Mouse (Mus musculus) gastrocnemius, postnatal 25 days (tissue): ENCODE results near the gene Mvp. TPM values are rescaled to one million over a fixed set of nuclear protein-coding genes. Genes with fewer than 3 reads are reported as not detected.

Source experiments
- DNase-seq: peaks from one replicate; pipeline ENCODE4 v3.0.0; 2022
- total RNA-seq, 2 experiments: library from RNA; stranded (reverse); gene quantifications; 1 replicate in 1 of 2; 2 replicates in 1 of 2; pipeline ENCODE4 v1.2.3; 2021

The Mvp gene
- total RNA-seq, 2 experiments from 2014 or later: 20.4 to 23.3 TPM

- no peak for DNase-seq
Observed at GRCm38 (mm10) chr7:126996449-126996848, 18.0 kb downstream of the Mvp start.

- no peak for DNase-seq
Observed at GRCm38 (mm10) chr7:126988816-126989215, 25.6 kb downstream of the Mvp start.

- peak; percentile 53 for DNase-seq
Observed at GRCm38 (mm10) chr7:126986319-126986718, 28.1 kb downstream of the Mvp start.

- DNase-seq: no peak
Observed at GRCm38 (mm10) chr7:126984667-126985444, 29.6 kb downstream of the Mvp start.

GRCm38 (mm10) chr7:126983113-126983512 is 31.3 kb downstream of the Mvp start:
- no peak for DNase-seq

DNA sequence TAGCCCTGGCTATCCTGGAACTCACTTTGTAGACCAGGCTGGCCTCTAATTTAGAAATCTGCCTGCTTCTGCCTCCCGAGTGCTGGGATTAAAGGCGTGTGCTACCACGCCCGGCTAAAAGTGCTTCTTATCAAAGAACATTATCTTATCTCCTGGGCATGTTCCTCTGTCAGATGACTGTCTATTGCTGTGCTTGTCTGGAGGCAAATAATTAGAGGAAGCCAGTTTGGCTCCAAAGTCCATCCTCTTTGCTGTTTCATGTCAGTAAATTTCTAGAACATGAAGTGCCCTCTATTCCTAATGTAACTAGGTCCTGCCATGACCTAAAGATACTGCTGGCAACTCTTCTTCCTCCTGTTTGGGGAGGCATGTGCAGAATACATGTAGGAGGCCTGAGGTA is 32.4 kb downstream of the Mvp start:
- no peak for DNase-seq

DNA sequence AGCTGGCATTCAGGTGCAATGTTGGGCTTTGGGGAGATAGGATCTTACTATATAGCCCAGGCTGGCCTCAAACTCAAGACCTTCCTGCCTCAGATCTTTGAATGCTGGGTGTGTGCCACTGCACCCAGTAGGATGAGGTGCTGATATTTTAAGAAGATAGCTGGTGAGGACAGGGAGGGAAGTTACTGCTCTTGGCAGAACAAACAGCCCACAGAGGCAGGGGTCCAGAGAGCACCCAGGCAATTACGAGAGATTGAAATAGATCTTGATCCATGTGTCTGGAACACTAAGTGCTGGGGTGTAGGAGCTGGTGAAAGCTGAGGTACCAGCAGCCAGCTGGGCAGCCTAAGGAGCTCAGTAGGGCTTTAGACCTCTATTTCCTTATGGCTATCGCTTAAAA is 32.8 kb downstream of the Mvp start:
- peak; percentile 44 for DNase-seq

DNA sequence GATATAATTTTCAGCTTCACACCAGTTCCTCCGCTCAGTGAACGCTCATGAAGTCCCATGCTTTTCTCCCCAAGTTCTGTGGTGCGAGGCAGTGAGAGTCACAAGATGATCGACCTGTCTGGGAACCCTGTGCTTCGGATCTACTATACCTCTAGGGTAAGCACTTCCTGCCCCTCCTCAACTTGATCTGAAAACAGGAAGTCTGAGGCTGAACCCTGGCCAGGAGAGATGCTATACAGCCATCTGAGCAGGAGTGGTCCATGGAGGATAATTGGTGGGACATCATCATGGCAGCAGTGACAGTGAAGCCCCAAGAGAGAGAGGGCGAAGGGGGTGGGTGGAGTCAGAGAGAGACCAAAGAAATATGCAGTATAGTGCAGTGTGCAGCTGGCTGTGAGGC is 35.6 kb downstream of the Mvp start:
- DNase-seq: no peak

DNA sequence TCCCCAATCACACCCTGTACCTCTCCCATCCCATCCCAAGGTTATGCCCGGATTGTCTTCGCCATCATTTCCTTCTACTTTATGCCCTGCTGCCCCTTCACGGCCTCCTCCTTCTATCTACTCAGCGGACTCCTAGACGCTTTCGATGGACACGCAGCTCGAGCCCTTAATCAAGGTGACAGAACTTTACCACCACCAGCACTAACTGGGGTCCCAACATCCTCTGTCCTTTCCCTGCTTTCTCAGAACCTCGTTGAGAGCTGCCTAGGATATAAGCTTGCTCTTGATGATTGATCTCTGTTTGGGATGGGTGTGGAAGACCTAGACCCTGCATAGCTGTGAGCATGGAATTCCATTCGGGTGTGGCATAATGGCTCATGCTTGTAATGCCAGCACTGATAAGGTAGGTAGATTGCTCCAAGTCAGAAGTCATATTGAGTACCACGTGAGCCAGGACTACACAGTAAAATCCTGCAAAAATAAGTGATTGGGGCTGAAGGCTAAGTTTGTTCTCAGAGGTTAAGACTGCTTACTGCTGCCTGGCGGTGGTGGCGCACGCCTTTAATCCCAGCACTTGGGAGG is 37.5 kb downstream of the Mvp start:
- no peak for DNase-seq

DNA sequence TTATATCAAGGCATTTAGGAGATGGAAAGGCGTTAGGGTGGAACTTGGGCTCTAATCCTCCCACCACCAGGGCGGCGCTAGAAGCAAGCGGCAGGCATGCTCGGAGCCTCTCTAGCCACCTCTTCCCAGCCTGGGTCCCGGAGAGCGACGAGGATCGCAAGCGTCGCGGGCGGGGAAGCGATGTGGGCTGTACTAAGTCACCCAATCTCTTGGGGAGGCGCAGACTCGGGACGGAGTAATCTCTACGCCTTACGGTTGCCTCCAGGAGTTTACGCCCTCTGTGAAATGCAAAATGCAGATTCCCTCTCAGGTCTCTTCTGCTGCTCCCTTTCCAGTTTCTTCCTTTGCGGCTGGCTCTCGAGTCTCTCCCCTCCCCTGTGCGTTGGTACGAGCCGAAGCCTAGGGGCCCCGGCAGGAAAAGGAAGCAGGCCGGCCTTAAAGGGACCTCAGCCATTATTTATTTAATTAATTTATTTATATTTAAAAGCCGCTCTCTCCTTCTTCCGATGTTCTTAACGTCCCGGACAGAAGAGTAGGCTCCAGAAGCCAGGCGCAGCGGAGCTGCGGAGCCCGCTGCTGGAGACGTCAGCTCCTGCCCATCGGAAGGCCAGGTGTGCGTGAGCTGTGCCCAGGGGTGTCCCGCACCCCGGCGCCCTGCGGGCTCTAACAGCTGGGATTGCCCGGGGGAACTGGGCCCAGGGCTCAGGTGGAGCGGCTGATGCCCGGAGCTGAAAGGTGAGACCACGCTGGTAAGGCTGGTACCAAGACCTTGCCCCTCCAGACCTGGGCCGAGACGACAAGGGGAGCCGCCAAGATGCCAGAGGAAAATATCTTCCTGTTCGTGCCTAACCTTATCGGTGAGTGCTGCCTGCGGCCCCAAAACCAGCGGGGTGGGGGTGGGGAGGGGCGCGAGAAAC is 38.2 kb downstream of the Mvp start, which contains the start of gene Cdiptos:
Gene Cdiptos (minus strand): TSS at position 149 of the 917 bp plus-strand sequence.
- DNase-seq: peak; percentile 94

DNA sequence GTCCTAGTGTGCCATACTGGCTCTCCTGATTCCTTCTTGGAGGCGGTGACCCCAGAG is 38.7 kb downstream of the Mvp start, which contains the start of gene Cdipt:
Gene Cdipt (plus strand): TSS at position 22 of the 57 bp plus-strand sequence.
- DNase-seq: no peak

DNA sequence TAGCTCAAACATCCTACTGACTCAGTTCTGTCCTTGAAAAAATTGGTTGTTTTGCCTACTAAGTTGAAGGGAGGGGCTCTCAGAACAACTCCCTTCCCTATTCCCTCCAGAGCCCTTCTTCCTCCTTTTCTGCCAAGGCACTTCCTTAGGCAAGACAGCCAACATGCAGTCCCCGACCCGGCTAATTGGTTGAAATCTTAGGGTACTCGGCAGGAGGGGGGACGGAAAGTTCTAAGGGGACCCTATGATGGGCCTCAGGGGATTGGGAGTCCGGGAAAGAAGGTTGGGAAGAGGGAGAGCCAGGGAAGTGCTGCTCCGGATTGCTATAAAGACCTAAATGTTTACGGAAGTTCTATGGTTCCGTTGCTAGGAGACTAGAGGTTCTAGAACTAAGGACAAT is 38.9 kb downstream of the Mvp start:
- DNase-seq: no peak

DNA sequence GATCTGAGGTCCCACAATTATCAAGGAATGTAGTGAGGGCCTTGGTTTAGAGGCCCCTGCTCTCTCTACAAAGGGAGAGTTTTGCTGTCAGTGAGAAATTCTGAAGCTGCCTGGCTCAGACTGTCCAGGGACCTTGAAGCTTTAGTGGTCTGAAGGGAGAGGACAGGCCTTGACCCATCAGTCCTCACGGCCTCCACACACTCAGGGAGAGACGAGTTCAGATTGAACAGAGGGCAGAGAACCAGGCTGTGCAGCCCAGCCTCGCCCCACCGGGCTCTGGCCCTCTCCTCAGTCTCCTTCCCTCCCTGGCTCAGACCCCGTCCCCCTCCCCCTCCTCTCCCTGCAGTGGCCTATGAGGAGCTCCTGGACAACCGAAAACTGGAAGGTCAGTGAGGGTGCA is 47.1 kb downstream of the Mvp start:
- no peak for DNase-seq

DNA sequence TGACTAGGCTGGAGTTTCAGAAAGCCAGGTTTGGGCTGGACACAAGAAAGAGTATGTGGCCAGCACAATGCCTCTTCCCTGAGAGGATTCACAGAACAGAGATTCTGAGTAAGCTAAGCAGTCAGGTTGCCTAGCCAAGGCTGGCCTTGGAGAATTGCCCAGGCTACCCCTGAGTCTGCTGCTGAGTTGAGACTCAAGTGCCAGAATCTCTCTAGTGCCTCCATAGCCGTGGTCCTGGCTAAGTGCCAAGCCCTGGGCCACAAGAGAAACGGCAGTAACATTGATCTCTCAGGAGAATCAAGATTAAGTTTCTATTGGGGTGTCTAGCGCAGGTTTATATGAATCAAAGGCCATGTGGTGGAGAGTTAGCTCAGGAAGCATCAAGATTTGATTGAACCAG is 48.9 kb downstream of the Mvp start:
- DNase-seq: no peak

DNA sequence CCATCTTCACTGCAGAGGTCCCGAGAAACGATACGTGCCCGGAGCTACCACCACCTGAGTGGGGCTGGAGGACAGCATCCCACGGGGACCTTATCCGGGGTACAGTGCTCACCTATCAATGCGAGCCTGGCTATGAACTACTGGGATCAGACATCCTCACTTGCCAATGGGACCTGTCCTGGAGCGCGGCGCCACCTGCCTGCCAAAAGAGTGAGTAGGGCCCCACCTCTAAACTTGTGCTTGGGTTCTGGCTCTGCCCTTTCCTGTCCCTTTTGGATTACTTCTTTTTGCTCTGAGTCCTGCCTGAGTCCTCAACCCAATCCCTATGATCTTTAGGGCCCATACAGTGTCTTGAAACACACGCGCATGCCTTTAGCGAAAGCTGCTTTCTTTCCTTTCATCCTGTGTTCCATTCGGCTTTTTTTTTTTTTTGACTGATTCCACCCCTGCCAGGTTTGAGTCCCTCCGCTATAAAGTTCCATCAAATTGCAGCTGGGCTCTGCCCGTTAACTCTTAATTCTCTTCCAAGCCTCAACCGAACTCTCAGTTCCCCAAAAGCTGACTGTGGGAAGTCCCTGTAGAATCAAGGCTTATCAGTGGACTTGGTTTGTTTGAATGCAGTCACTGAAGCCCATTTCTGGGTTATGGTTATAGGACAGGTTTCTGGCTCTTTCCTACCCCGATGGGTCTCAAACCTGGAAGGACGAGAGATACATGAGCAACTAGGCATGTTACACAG is 50.7 kb downstream of the Mvp start:
- no peak for DNase-seq

DNA sequence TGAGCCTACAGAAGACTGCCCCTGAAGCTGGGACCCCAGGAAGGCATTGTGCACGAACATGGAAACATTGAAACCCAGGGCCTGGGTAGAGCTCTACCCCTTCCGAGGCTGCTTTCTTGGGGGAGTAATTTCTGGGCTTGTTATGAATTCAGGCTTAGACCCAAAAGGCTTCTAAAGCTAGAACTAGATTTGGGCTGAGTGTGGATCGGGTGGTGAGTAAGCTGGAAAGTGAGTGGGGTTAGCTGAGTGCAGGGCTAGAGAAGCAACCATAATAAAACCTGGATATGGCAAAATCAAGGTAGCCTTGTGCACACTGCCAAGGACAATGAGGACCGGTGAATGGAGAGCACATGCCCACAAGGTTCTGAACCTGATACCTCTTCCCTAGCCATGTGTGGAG is 52.5 kb downstream of the Mvp start:
- DNase-seq: no peak

- no peak for DNase-seq
Observed at GRCm38 (mm10) chr7:126961095-126961494, 53.3 kb downstream of the Mvp start.

GRCm38 (mm10) chr7:126959780-126960179 is 54.6 kb downstream of the Mvp start:
- DNase-seq: no peak

GRCm38 (mm10) chr7:126955125-126955524 is 59.3 kb downstream of the Mvp start:
- no peak for DNase-seq

- no peak for DNase-seq
Observed at GRCm38 (mm10) chr7:126952646-126953045, 61.8 kb downstream of the Mvp start.

DNA sequence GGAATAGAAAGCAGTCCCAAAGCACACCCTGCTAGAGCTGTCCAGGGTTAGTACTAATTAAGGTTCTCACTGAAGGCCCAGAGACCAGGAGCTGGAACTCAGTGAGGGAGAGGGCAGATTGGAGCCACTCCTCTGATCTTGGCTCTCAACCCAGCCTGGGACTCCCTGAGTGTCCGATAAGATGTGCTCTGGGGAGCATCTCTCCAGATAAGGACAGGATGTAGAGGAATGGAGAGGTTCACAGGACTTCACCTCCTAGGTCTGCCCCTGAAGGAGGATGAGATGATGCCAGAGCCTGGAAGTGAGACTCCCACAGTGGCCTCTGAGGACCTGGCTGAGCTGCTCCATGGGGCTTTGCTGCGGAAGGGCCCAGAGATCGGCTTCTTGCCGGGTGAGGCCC is 62.7 kb downstream of the Mvp start:
- no peak for DNase-seq

DNA sequence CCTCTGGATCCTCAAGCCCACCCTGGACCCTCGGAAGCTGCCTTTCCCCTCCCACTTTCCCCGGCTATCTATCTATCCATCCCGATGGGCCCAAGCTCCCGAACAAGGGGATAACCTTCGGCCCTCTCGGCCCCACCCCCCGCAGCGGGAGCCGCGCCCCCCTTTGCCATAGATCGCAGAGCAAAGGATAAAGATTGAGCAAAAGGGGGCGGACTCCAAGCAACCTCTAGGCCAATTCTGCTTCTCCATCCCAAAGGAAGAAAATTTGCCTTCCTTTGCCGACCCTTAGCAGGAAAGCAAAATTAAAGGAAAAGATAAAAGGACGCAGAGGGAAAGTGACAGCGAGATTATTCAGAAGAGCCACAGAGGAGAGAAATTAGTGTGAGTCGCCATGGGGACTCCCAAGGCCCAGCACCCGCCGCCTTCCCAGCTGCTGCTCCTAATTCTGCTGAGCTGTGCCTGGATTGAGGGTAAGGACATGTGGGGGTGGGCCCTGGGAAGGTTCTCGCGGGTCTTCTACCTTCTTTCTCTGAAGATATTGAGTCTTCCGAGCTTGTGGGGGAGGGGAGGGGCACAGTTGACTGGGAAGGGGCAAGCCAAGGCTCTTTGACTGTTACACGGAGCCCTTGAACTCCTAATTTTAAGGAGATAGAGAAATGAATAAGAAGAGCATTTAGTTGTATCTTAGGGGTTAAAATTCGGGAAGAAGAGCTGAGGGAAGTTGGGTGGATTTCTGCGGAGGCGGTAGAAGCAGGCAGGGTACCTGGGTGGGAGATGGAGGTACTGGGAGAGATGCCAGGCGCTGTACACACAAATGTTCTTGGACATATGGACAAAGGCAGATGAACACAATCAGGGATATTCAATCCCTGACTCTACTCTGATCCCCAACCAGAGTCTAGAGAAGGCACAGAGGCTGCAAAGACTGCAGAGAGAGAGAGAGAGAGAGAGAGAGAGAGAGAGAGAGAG is 63.5 kb downstream of the Mvp start:
- DNase-seq: no peak
